Mouse (Mus musculus): Measurements from ENCODE around the gene 4933428G20Rik. TPM values are rescaled to one million over a fixed set of nuclear protein-coding genes. Genes with fewer than 3 reads are reported as not detected.
A peak's percentile ranks its signal among the peaks of the same experiment; 100 is the strongest.

The 4933428G20Rik gene
- total RNA-seq, 2 experiments from 2014 or later = not detected

GRCm38 (mm10) chr11:97477431-97477830 is 22.7 kb downstream of the 4933428G20Rik start:
- DNase-seq (ENCODE audit: low spot score in 2 of 2) = no peak
- intact Hi-C loops (cut with DNase I) = loop anchor here (5.0 kb wide), 1 partner anchor 125 kb away; the partner anchor contains the start of gene Gpr179

GRCm38 (mm10) chr11:97476334-97477095 is 23.6 kb downstream of the 4933428G20Rik start:
- intact Hi-C loops (cut with DNase I) = loop anchor here (1.0 to 5.0 kb wide), 2 partner anchors 124 to 146 kb away; partner anchors contain the start of gene Gpr179
- peak; percentile 75 to 80 for DNase-seq (ENCODE audit: low spot score in 2 of 2)

GRCm38 (mm10) chr11:97471276-97471675 is 28.9 kb downstream of the 4933428G20Rik start:
- intact Hi-C loops (cut with DNase I) = no loop called here
- DNase-seq (ENCODE audit: low spot score in 2 of 2) = no peak

- no peak for DNase-seq (ENCODE audit: low spot score in 2 of 2)
- intact Hi-C loops (cut with DNase I) = loop anchor here (2.0 kb wide), 2 partner anchors 37 to 61 kb away; no protein-coding TSS in a partner anchor
Measured at GRCm38 (mm10) chr11:97469828-97470227, 30.3 kb downstream of the 4933428G20Rik start.

GRCm38 (mm10) chr11:97468639-97469287 is 31.4 kb downstream of the 4933428G20Rik start:
- intact Hi-C loops (cut with DNase I) = loop anchor here (2.0 kb wide), 2 partner anchors 36 to 60 kb away; no protein-coding TSS in a partner anchor
- DNase-seq (ENCODE audit: low spot score in 2 of 2) = peak; percentile 79 to 84

GRCm38 (mm10) chr11:97466444-97467160 is 33.5 kb downstream of the 4933428G20Rik start:
- peak in 1 of 2 experiments; percentile 44 for DNase-seq (ENCODE audit: low spot score in 2 of 2)

GRCm38 (mm10) chr11:97465957-97466356 is 34.2 kb downstream of the 4933428G20Rik start:
- intact Hi-C loops (cut with DNase I) = no loop called here
- no peak for DNase-seq (ENCODE audit: low spot score in 2 of 2)

More at GRCm38 (mm10) chr11:97466444-97467160, 33.5 kb downstream of the 4933428G20Rik start:
- intact Hi-C loops (cut with DNase I) = no loop called here

- no peak for DNase-seq (ENCODE audit: low spot score in 2 of 2)
- intact Hi-C loops (cut with DNase I) = no loop called here
Measured at GRCm38 (mm10) chr11:97463991-97464390, 36.1 kb downstream of the 4933428G20Rik start.

GRCm38 (mm10) chr11:97463166-97463565 is 37.0 kb downstream of the 4933428G20Rik start:
- DNase-seq (ENCODE audit: low spot score in 2 of 2) = no peak
- intact Hi-C loops (cut with DNase I) = no loop called here

GRCm38 (mm10) chr11:97462538-97462937 is 37.6 kb downstream of the 4933428G20Rik start:
- DNase-seq (ENCODE audit: low spot score in 2 of 2) = no peak
- intact Hi-C loops (cut with DNase I) = no loop called here

GRCm38 (mm10) chr11:97461307-97461820 is 38.8 kb downstream of the 4933428G20Rik start:
- DNase-seq (ENCODE audit: low spot score in 2 of 2) = no peak
- intact Hi-C loops (cut with DNase I) = no loop called here

GRCm38 (mm10) chr11:97457120-97457519 is 43.0 kb downstream of the 4933428G20Rik start:
- intact Hi-C loops (cut with DNase I) = no loop called here
- peak in 1 of 2 experiments; percentile 62 for DNase-seq (ENCODE audit: low spot score in 2 of 2)

GRCm38 (mm10) chr11:97451625-97452024 is 48.5 kb downstream of the 4933428G20Rik start:
- intact Hi-C loops (cut with DNase I) = no loop called here
- DNase-seq (ENCODE audit: low spot score in 2 of 2) = no peak

GRCm38 (mm10) chr11:97450305-97450922 is 49.7 kb downstream of the 4933428G20Rik start:
- DNase-seq (ENCODE audit: low spot score in 2 of 2) = peak in 1 of 2 experiments; percentile 74
- intact Hi-C loops (cut with DNase I) = no loop called here

GRCm38 (mm10) chr11:97449601-97450293 is 50.4 kb downstream of the 4933428G20Rik start:
- intact Hi-C loops (cut with DNase I) = no loop called here

GRCm38 (mm10) chr11:97448611-97449394 is 51.3 kb downstream of the 4933428G20Rik start:
- no peak for DNase-seq (ENCODE audit: low spot score in 2 of 2)
- intact Hi-C loops (cut with DNase I) = no loop called here

More at GRCm38 (mm10) chr11:97449601-97450293, 50.4 kb downstream of the 4933428G20Rik start:
- DNase-seq (ENCODE audit: low spot score in 2 of 2) = peak; percentile 76 to 87

GRCm38 (mm10) chr11:97447979-97448378 is 52.2 kb downstream of the 4933428G20Rik start:
- intact Hi-C loops (cut with DNase I) = no loop called here
- DNase-seq (ENCODE audit: low spot score in 2 of 2) = no peak

GRCm38 (mm10) chr11:97445999-97446511 is 54.1 kb downstream of the 4933428G20Rik start:
- intact Hi-C loops (cut with DNase I) = no loop called here
- no peak for DNase-seq (ENCODE audit: low spot score in 2 of 2)
